18 mouse cellular contexts compared by ENCODE assay signal in genomic region chr7:79232048-79232447, GRCm38 (mm10). TPM values are rescaled to one million over a fixed set of nuclear protein-coding genes. Genes with fewer than 3 reads are reported as not detected.
A peak's percentile ranks its signal among the peaks of the same experiment; 100 is the strongest.
DNase-seq lines count a peak whose midpoint lies in the region; ATAC-seq and TF ChIP-seq lines count a peak whose summit lies in the region.
"Had no signal": no experiment of that assay in that cellular context is flagged by ENCODE, and none has a peak within 500 bp of the region (broad histone marks: within the 10 kb centered on the region; RNA-seq: fewer than 3 reads in every experiment).

No protein-coding gene starts in this region.

- H3K4me1 ChIP-seq in liver, postnatal 0 days (ENCODE audit: insufficient read depth): no peaks in the 10 kb centered on the region
- H3K4me1 ChIP-seq in liver, embryonic 11.5 days (replicated peaks; ENCODE audit: control insufficient read depth, insufficient read depth, low read length): no peaks in the 10 kb centered on the region
- no peaks in the 10 kb centered on the region; the same call in 1 of the 2 replicates for H3K4me1 ChIP-seq in bone marrow, adult 2 months (ENCODE audit: control insufficient read depth, insufficient read depth, low read length)
- H3K4me1 ChIP-seq: embryonic facial prominence, embryonic 12.5 days; heart, embryonic 13.5 days; hindbrain, embryonic 12.5 days had no signal

- 48% methylated on average over 10 of the region's 10 CpGs for WGBS in liver, postnatal 0 days (ENCODE audit: insufficient replicate concordance)
- 69% methylated on average over 10 of the region's 10 CpGs for WGBS in liver, embryonic 11.5 days
- WGBS in bone marrow, adult 2 months: 11% methylated on average over 10 of the region's 10 CpGs

- no peak for TF ChIP-seq EP300 in liver, postnatal 0 days (IDR thresholded peaks at IDR 0.05; ENCODE audit: low read depth)

- no peaks in the 10 kb centered on the region for H3K36me3 ChIP-seq in liver, postnatal 0 days (replicated peaks; ENCODE audit: insufficient read depth, low read length)
- H3K36me3 ChIP-seq in liver, embryonic 11.5 days (ENCODE audit: control insufficient read depth, insufficient read depth, low read length): no peaks in the 10 kb centered on the region
- H3K36me3 ChIP-seq: embryonic facial prominence, embryonic 12.5 days; forebrain, embryonic 15.5 days; heart, embryonic 13.5 days; hindbrain, embryonic 12.5 days had no signal

- no peak for TF ChIP-seq CTCF in liver, postnatal 0 days (IDR thresholded peaks at IDR 0.05; ENCODE audit: low read depth)
- no peak for TF ChIP-seq CTCF in bone marrow, adult 2 months (IDR thresholded peaks at IDR 0.05; ENCODE audit: control insufficient read depth, insufficient read depth, low read length)

- no peak overlapping the region for H3K4me3 ChIP-seq in liver, postnatal 0 days (ENCODE audit: low read depth, low read length)
- H3K4me3 ChIP-seq in liver, embryonic 11.5 days (ENCODE audit: low read depth, low read length): no peak overlapping the region
- H3K4me3 ChIP-seq in bone marrow, adult 2 months (replicated peaks; ENCODE audit: control insufficient read depth, low read depth, low read length): no peak overlapping the region
- H3K4me3 ChIP-seq: embryonic facial prominence, embryonic 12.5 days; forebrain, embryonic 15.5 days; heart, embryonic 13.5 days; hindbrain, embryonic 12.5 days had no signal

- no peak for ATAC-seq in liver, postnatal 0 days
- no peak for ATAC-seq in liver, embryonic 11.5 days (replicated peaks; ENCODE audit: low FRiP score)
- ATAC-seq in hematopoietic stem cell, adult 5-6 weeks (replicated peaks in 1 of 2; ENCODE audit: insufficient read depth in 1 of 2, low FRiP score in 2 of 2, low TSS enrichment in 1 of 2, low read depth in 1 of 2, poor library complexity in 2 of 2, severe bottlenecking in 2 of 2): peak; percentile 23 to 59; a peak in 1 of 4 replicates
- ATAC-seq: forebrain, embryonic 15.5 days; hindbrain, embryonic 16.5 days; inflammation-experienced regulatory T-cells, adult 6 months had no signal

- H3K4me2 ChIP-seq in liver, postnatal 0 days (ENCODE audit: low read depth, low read length): peak overlapping the region; percentile 18; the same call in 1 of the 2 replicates
- H3K4me2 ChIP-seq in liver, embryonic 11.5 days: no peak overlapping the region
- H3K4me2 ChIP-seq: embryonic facial prominence, embryonic 12.5 days; forebrain, embryonic 15.5 days; heart, embryonic 13.5 days; hindbrain, embryonic 12.5 days had no signal

- no peak for DNase-seq in liver, postnatal 0 days
- DNase-seq in liver, embryonic 11.5 days (ENCODE audit: low spot score): no peak
- DNase-seq in adrenal gland, adult 18-20 months (ENCODE audit: low spot score in 2 of 2): no peak
- DNase-seq in adrenal gland, adult 8-10 months: no peak
- no peak for DNase-seq in testis, postnatal 14 days (ENCODE audit: low spot score)
- DNase-seq: adrenal gland, postnatal 25 days; cerebellum, adult 11 months; cerebellum, adult 8-10 months; cerebellum, postnatal 14 days; heart, postnatal 36 days had no signal

- no peaks in the 10 kb centered on the region for H3K9me3 ChIP-seq in liver, postnatal 0 days (ENCODE audit: low read length)
- no peaks in the 10 kb centered on the region for H3K9me3 ChIP-seq in liver, embryonic 11.5 days (ENCODE audit: control insufficient read depth, low read length)
- H3K9me3 ChIP-seq: embryonic facial prominence, embryonic 12.5 days; forebrain, embryonic 15.5 days; heart, embryonic 13.5 days; hindbrain, embryonic 12.5 days had no signal

- no peak for TF ChIP-seq POLR2A in bone marrow, adult 2 months (IDR thresholded peaks at IDR 0.05; ENCODE audit: borderline replicate concordance, control insufficient read depth, low read depth, low read length)

- no peaks in the 10 kb centered on the region for H3K27me3 ChIP-seq in liver, postnatal 0 days (ENCODE audit: insufficient read depth, low read length)
- H3K27me3 ChIP-seq in liver, embryonic 11.5 days (replicated peaks; ENCODE audit: control insufficient read depth, insufficient read depth, low read length): peaks cover 4% of the 10 kb centered on the region; the same call in 1 of the 2 replicates
- H3K27me3 ChIP-seq: embryonic facial prominence, embryonic 12.5 days; forebrain, embryonic 15.5 days; hindbrain, embryonic 12.5 days had no signal

- H3K27ac ChIP-seq in liver, postnatal 0 days (ENCODE audit: low read depth): no peak overlapping the region
- H3K27ac ChIP-seq in liver, embryonic 11.5 days (ENCODE audit: low read depth, low read length): no peak overlapping the region
- peak overlapping the region; percentile 59 for H3K27ac ChIP-seq in bone marrow, adult 2 months (ENCODE audit: control insufficient read depth, insufficient read depth, low read depth, low read length, poor library complexity)
- H3K27ac ChIP-seq: embryonic facial prominence, embryonic 12.5 days; forebrain, embryonic 15.5 days; heart, embryonic 13.5 days; hindbrain, embryonic 12.5 days had no signal

- no peak overlapping the region for H3K9ac ChIP-seq in liver, postnatal 0 days (replicated peaks)
- H3K9ac ChIP-seq in liver, embryonic 11.5 days (ENCODE audit: low read depth, low read length): no peak overlapping the region
- H3K9ac ChIP-seq: embryonic facial prominence, embryonic 12.5 days; forebrain, embryonic 15.5 days; heart, embryonic 13.5 days; hindbrain, embryonic 12.5 days had no signal

RNA-seq across cellular contexts. Expression of gene Abhd2, which starts 41.0 kb away (rescaled TPM):
- polyA plus RNA-seq in liver, postnatal 0 days (2015; fragmentation: Nextera tagmentation; extraction: Ambion mirVana): 38.2 and 49.3 TPM in 2 replicates
- 11.5 and 13.4 TPM in 2 replicates for polyA plus RNA-seq in liver, embryonic 11.5 days (2014; fragmentation: Nextera tagmentation; extraction: Ambion mirVana)
- polyA plus RNA-seq in bone marrow, adult 2 months (2011; ENCODE audit: insufficient read depth, insufficient read length, low replicate concordance, missing spikeins): 7.2 and 13.6 TPM in 2 replicates
- total RNA-seq in hematopoietic stem cell, adult 5-6 weeks (2017): 39.1 and 45.4 TPM in 2 replicates
- 1,000 to 10,000 TPM; 1,132 to 1,460 TPM for total RNA-seq in adrenal gland, adult 18-20 months (2021)
- 1,000 to 10,000 TPM; 1,088 to 1,472 (median 1,425) TPM for total RNA-seq in adrenal gland, adult 8-10 months (2022)

Comparison
In these comparisons a context has a peak if more than half of its experiments do, and no peak if none do; other contexts are left out.
1. ATAC-seq: peak in hematopoietic stem cell, adult 5-6 weeks (2 of 2); none in liver, postnatal 0 days (single experiment) and liver, embryonic 11.5 days (single experiment).
2. RNA of gene Abhd2, which starts 41.0 kb away (total RNA-seq): 1,132 to 1,460 TPM in adrenal gland, adult 18-20 months and 1,088 to 1,472 TPM in adrenal gland, adult 8-10 months; 39.1 to 45.4 TPM in hematopoietic stem cell, adult 5-6 weeks; every median in the first group is over 10 times any median in the second.